Mouse (Mus musculus) C2C12 (cell line): ENCODE results near the gene Ina.

Experiments used
- CTCF ChIP-seq: IDR thresholded peaks from one replicate; pipeline ENCODE4 v1.5.1; 2011; ENCODE audit not compliant: control insufficient read depth, insufficient read depth, insufficient read length
- MAX ChIP-seq: IDR thresholded peaks from one replicate; pipeline ENCODE4 v1.6.1; 2011; ENCODE audit warnings: mild to moderate bottlenecking, control low read depth
- MYOD1 ChIP-seq: IDR thresholded peaks from one replicate; pipeline ENCODE4 v1.6.1; 2011; ENCODE audit warnings: low read depth; ENCODE audit not compliant: control insufficient read depth, insufficient read length

DNA sequence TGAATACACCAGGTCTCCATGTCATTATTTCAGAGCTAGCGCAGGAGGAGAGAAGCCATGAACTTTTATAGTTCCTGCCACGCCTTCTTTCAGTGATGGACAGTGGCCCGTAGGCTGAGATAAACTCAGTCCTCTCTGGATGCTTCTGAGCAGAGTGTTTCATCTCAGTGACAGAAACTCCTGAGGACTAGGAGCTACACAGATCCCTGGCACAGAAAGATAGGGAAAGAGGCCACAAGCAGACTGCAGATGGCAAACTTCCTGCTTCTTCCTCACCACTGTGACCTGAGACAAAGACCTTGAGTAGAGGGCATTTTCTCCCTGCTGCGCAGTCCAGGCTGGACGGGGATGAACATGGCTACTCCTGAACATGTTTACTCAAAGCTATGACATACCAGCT is 45.7 kb upstream of the Ina start:
- TF ChIP-seq CTCF (no peak), MAX (no peak), MYOD1 (no peak)
